9 mouse cellular contexts compared by ENCODE assay signal in the genomic region with DNA sequence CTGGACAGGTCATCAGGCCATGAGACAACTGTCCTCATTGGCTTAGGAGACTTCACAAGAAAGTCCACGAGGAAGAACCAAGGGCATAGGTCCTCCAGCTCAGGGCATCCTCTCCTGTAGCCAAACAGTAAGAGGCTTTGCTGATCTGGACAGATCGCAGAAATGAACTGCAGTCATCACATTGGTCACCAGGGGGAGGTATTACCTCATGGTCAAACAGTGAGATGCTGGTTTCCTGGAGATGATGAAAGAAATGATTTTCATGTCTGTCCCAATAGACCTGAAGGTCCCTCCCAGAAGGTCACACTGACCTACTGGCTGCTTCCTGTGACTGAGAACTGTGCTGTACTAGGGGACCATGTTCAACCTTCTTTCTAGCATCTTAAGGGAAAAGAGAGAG. TPM values are rescaled to one million over a fixed set of nuclear protein-coding genes. Genes with fewer than 3 reads are reported as not detected.
DNase-seq lines count a peak whose midpoint lies in the region; ATAC-seq lines count a peak whose summit lies in the region.
"Had no signal": no experiment of that assay in that cellular context is flagged by ENCODE, and none has a peak within 500 bp of the region (broad histone marks: within the 10 kb centered on the region; RNA-seq: fewer than 3 reads in every experiment).

No protein-coding gene starts in this region.

- H3K9ac ChIP-seq in kidney, embryonic 15.5 days, result no peak overlapping the region
- no peak overlapping the region for H3K9ac ChIP-seq in midbrain, embryonic 15.5 days
- H3K9ac ChIP-seq: embryonic facial prominence, embryonic 12.5 days had no signal

- H3K4me3 ChIP-seq in kidney, embryonic 15.5 days (replicated peaks), result no peak overlapping the region
- no peak overlapping the region for H3K4me3 ChIP-seq in midbrain, embryonic 15.5 days
- H3K4me3 ChIP-seq: embryonic facial prominence, embryonic 12.5 days had no signal

- WGBS in kidney, embryonic 15.5 days, result 46% methylated on average over 2 of the region's 2 CpGs
- WGBS in midbrain, embryonic 15.5 days, result 42% methylated on average over 2 of the region's 2 CpGs

- H3K9me3 ChIP-seq in kidney, embryonic 15.5 days (replicated peaks), result no peaks in the 10 kb centered on the region
- no peaks in the 10 kb centered on the region; the same call in 1 of the 2 replicates for H3K9me3 ChIP-seq in midbrain, embryonic 15.5 days

- no peaks in the 10 kb centered on the region for H3K36me3 ChIP-seq in kidney, embryonic 15.5 days
- H3K36me3 ChIP-seq in midbrain, embryonic 15.5 days (replicated peaks), result no peaks in the 10 kb centered on the region
- H3K36me3 ChIP-seq: embryonic facial prominence, embryonic 12.5 days had no signal

- ATAC-seq in kidney, embryonic 15.5 days (replicated peaks; ENCODE audit: low FRiP score), result no peak
- ATAC-seq in midbrain, embryonic 15.5 days (replicated peaks), result no peak

- H3K4me2 ChIP-seq in kidney, embryonic 15.5 days, result no peak overlapping the region
- no peak overlapping the region for H3K4me2 ChIP-seq in midbrain, embryonic 15.5 days
- H3K4me2 ChIP-seq: embryonic facial prominence, embryonic 12.5 days had no signal

- H3K4me1 ChIP-seq in kidney, embryonic 15.5 days, result no peaks in the 10 kb centered on the region
- H3K4me1 ChIP-seq in midbrain, embryonic 15.5 days, result no peaks in the 10 kb centered on the region
- H3K4me1 ChIP-seq: embryonic facial prominence, embryonic 12.5 days had no signal

- no peaks in the 10 kb centered on the region for H3K27me3 ChIP-seq in kidney, embryonic 15.5 days
- no peaks in the 10 kb centered on the region for H3K27me3 ChIP-seq in midbrain, embryonic 15.5 days (replicated peaks)
- H3K27me3 ChIP-seq: embryonic facial prominence, embryonic 12.5 days had no signal

- peak; percentile 72 for DNase-seq in kidney, adult 11 months
- DNase-seq in B cell, adult 2 months, result peak; percentile 1 to 2
- peak; percentile 67 for DNase-seq in R1 (ENCODE audit: low read depth, low spot score)
- peak; percentile 78 to 87 for DNase-seq in cerebellum, postnatal 25 days
- peak; percentile 73 to 84 for DNase-seq in kidney, postnatal 25 days
- DNase-seq in thymus, postnatal 14 days, result peak; percentile 44

- no peak overlapping the region for H3K27ac ChIP-seq in kidney, embryonic 15.5 days
- H3K27ac ChIP-seq in midbrain, embryonic 15.5 days, result no peak overlapping the region
- H3K27ac ChIP-seq: embryonic facial prominence, embryonic 12.5 days had no signal

RNA-seq across cellular contexts. Expression of gene Ceacam3, which starts 5.6 kb away (rescaled TPM):
- not detected in 2 replicates for polyA plus RNA-seq in kidney, embryonic 15.5 days (2015; fragmentation: Nextera tagmentation; extraction: Ambion mirVana)
- not detected in 2 replicates for polyA plus RNA-seq in midbrain, embryonic 15.5 days (2015; fragmentation: Nextera tagmentation; extraction: Ambion mirVana)
- polyA plus RNA-seq: embryonic facial prominence, embryonic 12.5 days had no signal

RNA-seq across cellular contexts. Expression of gene Psg29, which starts 47.6 kb away (rescaled TPM):
- not detected in 2 replicates for polyA plus RNA-seq in kidney, embryonic 15.5 days (2015; fragmentation: Nextera tagmentation; extraction: Ambion mirVana)
- not detected in 2 replicates for polyA plus RNA-seq in midbrain, embryonic 15.5 days (2015; fragmentation: Nextera tagmentation; extraction: Ambion mirVana)
- polyA plus RNA-seq: embryonic facial prominence, embryonic 12.5 days had no signal

Comparison
In these comparisons a context has a peak if more than half of its experiments do, and no peak if none do; other contexts are left out.
1. DNase-seq: peak in every context shown above with its lines; median percentile 82 in cerebellum, postnatal 25 days; 78 in kidney, postnatal 25 days; 72 in kidney, adult 11 months; 67 in R1; 44 in thymus, postnatal 14 days; 2 in B cell, adult 2 months.